Mouse (Mus musculus): ENCODE data around the gene Dab2ip.

DNA sequence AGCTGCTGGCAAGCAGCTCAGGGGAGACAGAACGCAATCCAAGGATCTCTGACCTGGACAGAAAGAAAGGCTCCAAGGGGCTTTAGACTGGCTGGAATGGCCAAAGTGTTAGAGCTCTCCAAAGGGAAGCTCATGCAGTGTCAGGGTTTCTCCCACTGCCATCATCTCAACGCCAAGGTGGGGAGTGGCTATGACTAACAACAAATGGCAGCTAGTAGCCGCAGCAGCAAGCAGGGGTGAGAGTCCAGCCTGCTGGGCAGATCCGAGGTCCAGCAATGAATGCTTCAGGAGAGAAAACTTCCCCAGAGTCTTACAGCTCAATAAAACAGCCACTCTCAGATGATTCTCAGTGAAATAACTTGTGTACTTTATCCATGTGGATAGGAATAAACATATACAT, 8.9 kb upstream of the Dab2ip start:
- no peak for TF ChIP-seq CTCF (IDR thresholded peaks at IDR 0.05; ENCODE audit: low read depth, low read length)
- TF ChIP-seq POLR2A (IDR thresholded peaks at IDR 0.05; ENCODE audit: extremely low read depth, insufficient read depth, low read length), result no peak

Measured in liver, adult 2 months (tissue).